Mouse (Mus musculus) lung, postnatal 0 days (tissue): ENCODE measurements at regions not wholly inside any gene's neighbourhood (a gene's known extent, or its start where the extent isn't known, plus 50 kb on each side); places are given as distances from the start of the nearest gene placed in this dataset.

Experiments
- ATAC-seq: fragments of 200-750 bp; cut with Nextera tagmentation; 2 replicates; pipeline ENCODE4 v1.8.0; 2017; ENCODE audit warnings: moderate library complexity
- DNase-seq: peaks from one replicate; pipeline ENCODE4 v3.0.0-alpha.2; 2016; ENCODE audit warnings: low spot score
- H3K27ac ChIP-seq: fragments of 300-500 bp; sonication (generic); 2 replicates; pipeline ENCODE4 v1.5.1; 2014; ENCODE audit warnings: antibody characterized with exemption, mild to moderate bottlenecking, low read length, mixed read lengths
- H3K27me3 ChIP-seq: fragments of 300-500 bp; sonication (generic); replicated peaks from 2 replicates; pipeline ENCODE4 v1.6.1; 2014; ENCODE audit warnings: low read length, mixed read lengths; ENCODE audit not compliant: insufficient read depth
- H3K36me3 ChIP-seq: fragments of 300-500 bp; sonication (generic); 2 replicates; pipeline ENCODE4 v1.6.1; 2014; ENCODE audit warnings: low read length, mixed read lengths; ENCODE audit not compliant: insufficient read depth
- H3K4me1 ChIP-seq: fragments of 300-500 bp; sonication (generic); 2 replicates; pipeline ENCODE4 v1.6.1; 2014; ENCODE audit warnings: antibody characterized with exemption, low read depth, low read length, mixed read lengths; ENCODE audit not compliant: insufficient read depth
- H3K4me2 ChIP-seq: fragments of 300-500 bp; sonication (generic); replicated peaks from 2 replicates; pipeline ENCODE4 v1.6.1; 2014; ENCODE audit warnings: low read depth, mild to moderate bottlenecking, low read length, moderate library complexity, mixed read lengths
- H3K4me3 ChIP-seq: fragments of 300-500 bp; sonication (generic); 2 replicates; pipeline ENCODE4 v1.5.1; 2014; ENCODE audit warnings: low read depth, low read length
- H3K9ac ChIP-seq: fragments of 300-500 bp; sonication (generic); replicated peaks from 2 replicates; pipeline ENCODE4 v1.6.1; 2014; ENCODE audit warnings: low read depth, mild to moderate bottlenecking
- H3K9me3 ChIP-seq: fragments of 300-500 bp; sonication (generic); 2 replicates; pipeline ENCODE4 v1.6.1; 2016; ENCODE audit warnings: low read length, mixed read lengths
- CTCF ChIP-seq: IDR thresholded peaks from 2 replicates; pipeline ENCODE4 v1.5.1; 2016; ENCODE audit warnings: antibody characterized with exemption, mild to moderate bottlenecking
- EP300 ChIP-seq: IDR thresholded peaks from 2 replicates; pipeline ENCODE4 v1.6.1; 2016; ENCODE audit warnings: antibody characterized with exemption, mild to moderate bottlenecking, control low read depth
- WGBS: fragments of 180-500 bp; shearing (Covaris S2); extraction: QIAGEN DNeasy Blood & Tissue Kit; methylation state at CpG from one replicate; pipeline ENCODE4 v1.1.7; 2014; 5-methylcytosine and 5-hydroxymethylcytosine counted together

DNA sequence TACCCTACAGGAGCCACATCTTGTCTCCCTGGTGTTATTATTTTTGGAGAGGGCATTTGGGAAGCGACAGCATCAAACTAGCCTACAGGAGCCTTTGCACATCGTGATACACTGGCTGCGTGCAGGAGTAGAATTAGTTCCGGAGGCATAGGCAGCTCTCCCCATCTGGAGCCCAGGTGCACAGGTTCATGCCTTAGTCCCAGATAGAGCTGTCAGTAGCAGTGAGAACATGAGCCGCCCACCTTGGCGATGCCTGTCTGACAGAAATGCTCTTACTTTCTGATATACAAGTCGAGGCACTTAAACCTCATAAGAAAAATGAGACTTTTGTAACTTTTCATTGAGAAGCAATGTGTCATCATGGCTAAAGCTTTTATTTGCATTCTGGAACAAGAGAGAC lies 97.6 kb upstream of the Rmdn2 start:
- no peaks in the 10 kb centered on the region for H3K36me3 ChIP-seq
- 79% methylated on average over 7 of the region's 7 CpGs for WGBS

DNA sequence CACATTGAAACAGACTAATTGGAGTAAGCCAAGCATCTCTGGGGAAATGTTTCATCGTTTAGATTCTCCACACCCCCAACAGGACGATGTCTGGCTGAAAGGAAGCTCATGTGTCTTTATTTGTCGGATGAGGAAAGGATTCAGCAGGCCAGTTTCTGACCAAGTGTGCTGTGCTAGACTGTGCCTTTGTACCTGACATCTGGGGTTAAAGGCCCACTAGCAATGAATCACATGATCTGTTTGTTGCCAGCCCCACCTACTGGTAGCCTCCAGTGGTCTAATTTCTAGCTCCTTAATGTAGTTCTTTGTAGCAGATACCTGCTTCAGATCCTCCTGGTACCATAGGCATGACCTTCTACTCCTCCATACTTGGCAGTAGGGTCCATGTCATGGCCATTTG lies 93.5 kb upstream of the Rmdn2 start:
- no peaks in the 10 kb centered on the region for H3K4me1 ChIP-seq
- no peak overlapping the region for H3K4me2 ChIP-seq
- H3K9ac ChIP-seq: no peak overlapping the region
- WGBS: 72% methylated on average over 3 of the region's 3 CpGs
- H3K27ac ChIP-seq: no peak overlapping the region
- H3K9me3 ChIP-seq: no peaks in the 10 kb centered on the region
- no peaks in the 10 kb centered on the region for H3K36me3 ChIP-seq
- peak; percentile 71 for TF ChIP-seq CTCF
- no peak for TF ChIP-seq EP300
- DNase-seq (peak; percentile 59), ATAC-seq (no peak)
- H3K4me3 ChIP-seq: no peak overlapping the region
- H3K27me3 ChIP-seq: no peaks in the 10 kb centered on the region

More for the DNA sequence above, 97.6 kb upstream of the Rmdn2 start:
- no peaks in the 10 kb centered on the region for H3K4me1 ChIP-seq
- ATAC-seq: no peak
- H3K9ac ChIP-seq: no peak overlapping the region
- H3K27ac ChIP-seq: no peak overlapping the region
- no peak for DNase-seq
- no peaks in the 10 kb centered on the region for H3K9me3 ChIP-seq
- H3K4me3 ChIP-seq: no peak overlapping the region
- TF ChIP-seq EP300 (no peak), CTCF (no peak)
- no peaks in the 10 kb centered on the region for H3K27me3 ChIP-seq
- H3K4me2 ChIP-seq: no peak overlapping the region

DNA sequence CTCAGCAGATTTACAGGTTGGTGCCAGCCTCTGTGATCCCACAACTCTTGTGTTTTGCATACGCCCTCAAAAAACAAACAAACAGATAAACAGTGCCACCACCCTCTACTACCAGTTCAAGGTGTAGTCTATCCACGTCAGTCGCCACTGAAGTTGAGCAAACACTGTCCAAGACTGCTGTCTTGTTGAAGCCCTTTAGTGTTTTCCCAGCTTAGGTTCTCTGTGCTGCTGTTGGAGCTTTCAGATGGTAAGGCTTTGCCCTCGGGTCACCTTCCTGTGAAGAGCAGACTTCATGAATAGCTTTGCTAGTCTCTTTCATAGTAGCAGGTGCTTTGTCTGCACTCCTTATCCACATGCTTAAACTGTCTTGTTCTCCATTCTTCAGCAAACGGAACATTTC lies 93.0 kb upstream of the Rmdn2 start:
- WGBS: 70% methylated on average over 5 of the region's 5 CpGs
- Histone ChIP-seq H3K27me3 (no peaks in the 10 kb centered on the region), H3K4me2 (no peak overlapping the region), H3K9ac (no peak overlapping the region), H3K4me1 (no peaks in the 10 kb centered on the region), H3K27ac (no peak overlapping the region), H3K9me3 (no peaks in the 10 kb centered on the region), H3K4me3 (no peak overlapping the region), H3K36me3 (no peaks in the 10 kb centered on the region)
- TF ChIP-seq CTCF: no peak
- TF ChIP-seq EP300: no peak
- no peak for ATAC-seq
- no peak for DNase-seq

DNA sequence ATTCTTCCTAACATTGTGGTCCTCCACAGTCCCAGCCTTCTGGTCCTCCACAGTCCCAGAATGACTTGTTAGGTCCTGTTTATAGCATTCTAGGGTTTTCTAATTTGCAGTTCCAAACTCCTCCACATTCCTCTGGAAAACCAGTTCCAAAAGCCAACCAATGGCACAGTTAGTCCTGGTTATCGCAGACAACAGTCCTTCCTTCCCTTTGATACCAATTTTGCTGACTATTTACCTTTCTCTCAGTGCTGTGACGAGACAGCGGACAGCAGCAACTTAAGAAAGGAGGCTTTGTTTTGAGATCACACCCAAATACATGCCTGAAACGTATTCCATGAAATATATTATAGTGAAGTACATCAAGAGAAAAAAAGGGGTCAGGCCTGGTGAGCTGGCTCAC lies 92.3 kb upstream of the Rmdn2 start:
- Histone ChIP-seq H3K4me1 (no peaks in the 10 kb centered on the region), H3K4me3 (no peak overlapping the region), H3K27me3 (no peaks in the 10 kb centered on the region), H3K36me3 (no peaks in the 10 kb centered on the region), H3K9ac (no peak overlapping the region), H3K27ac (no peak overlapping the region), H3K4me2 (no peak overlapping the region), H3K9me3 (no peaks in the 10 kb centered on the region)
- ATAC-seq (no peak), DNase-seq (no peak)
- 58% methylated on average over 4 of the region's 4 CpGs for WGBS
- TF ChIP-seq EP300 (no peak), CTCF (no peak)

DNA sequence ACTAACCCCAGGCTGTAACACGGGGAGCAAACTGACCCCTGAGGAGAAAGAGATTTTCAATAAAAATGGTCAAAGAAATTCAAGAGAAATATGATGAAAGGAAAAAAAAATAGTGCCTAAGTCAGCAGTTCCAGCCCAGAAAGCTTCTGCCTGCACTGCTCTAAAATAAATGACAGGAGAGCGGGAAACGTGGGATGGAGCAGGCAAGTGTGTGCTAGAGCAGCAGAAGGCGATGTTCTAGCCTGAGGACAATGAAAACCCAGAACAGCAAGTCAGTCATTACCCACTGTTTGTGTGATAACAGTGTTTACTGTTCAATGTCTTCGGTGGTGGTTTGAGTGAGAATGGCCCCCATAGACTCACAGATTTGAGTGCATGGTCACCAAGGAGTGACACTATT lies 91.4 kb upstream of the Rmdn2 start:
- ATAC-seq (no peak), DNase-seq (no peak)
- Histone ChIP-seq H3K9ac (no peak overlapping the region), H3K27me3 (no peaks in the 10 kb centered on the region), H3K4me1 (no peaks in the 10 kb centered on the region), H3K27ac (no peak overlapping the region), H3K4me2 (no peak overlapping the region), H3K9me3 (no peaks in the 10 kb centered on the region), H3K4me3 (no peak overlapping the region), H3K36me3 (no peaks in the 10 kb centered on the region)
- no peak for TF ChIP-seq EP300
- no peak for TF ChIP-seq CTCF
- 88% methylated on average over 5 of the region's 5 CpGs for WGBS

DNA sequence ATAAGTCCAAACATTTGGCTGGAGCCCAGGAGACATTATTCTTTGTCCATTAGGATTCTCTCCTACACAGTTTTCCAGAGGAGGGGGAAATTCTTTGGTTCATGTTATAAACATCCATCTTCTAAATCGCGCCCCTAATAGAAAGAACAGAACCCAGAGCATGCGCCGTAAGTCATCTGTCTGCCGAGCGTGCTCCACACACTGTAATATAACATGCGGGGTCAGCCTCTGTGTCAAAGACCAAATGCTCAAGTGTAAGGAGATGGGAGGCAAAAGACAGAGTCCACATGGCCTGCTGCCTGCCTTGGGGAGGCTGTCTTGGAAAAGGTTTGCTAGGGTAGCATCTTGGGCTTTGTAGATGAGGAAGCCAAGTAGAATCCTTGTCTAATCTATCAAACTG lies 90.0 kb upstream of the Rmdn2 start:
- Histone ChIP-seq H3K36me3 (no peaks in the 10 kb centered on the region), H3K27me3 (no peaks in the 10 kb centered on the region), H3K4me3 (no peak overlapping the region), H3K9ac (no peak overlapping the region), H3K4me1 (no peaks in the 10 kb centered on the region), H3K9me3 (no peaks in the 10 kb centered on the region), H3K27ac (no peak overlapping the region), H3K4me2 (no peak overlapping the region)
- TF ChIP-seq EP300: no peak
- TF ChIP-seq CTCF: no peak
- DNase-seq: no peak
- no peak; the same call in 1 of the 2 replicates for ATAC-seq
- whole genome bisulfite sequencing: 61% methylated on average over 7 of the region's 7 CpGs

DNA sequence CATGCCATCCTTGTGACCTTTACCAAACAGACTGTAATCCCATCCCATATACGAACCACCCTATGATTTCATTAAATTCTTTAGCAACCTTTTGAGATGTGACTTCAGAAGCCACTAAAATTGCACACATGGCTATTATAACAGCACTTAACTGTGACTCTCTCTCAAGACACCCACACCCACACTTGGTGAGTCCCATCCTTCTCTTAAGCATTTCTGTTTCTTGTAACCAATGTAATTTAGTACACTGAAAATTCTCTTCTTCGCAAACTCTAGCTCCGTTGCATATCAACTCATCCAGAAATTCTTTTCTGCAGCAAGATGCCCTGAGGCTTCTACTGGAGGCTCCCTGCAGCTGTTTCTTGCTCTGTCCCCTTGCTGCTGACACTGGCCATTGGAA lies 88.4 kb upstream of the Rmdn2 start:
- Histone ChIP-seq H3K4me1 (no peaks in the 10 kb centered on the region), H3K9ac (no peak overlapping the region), H3K27ac (no peak overlapping the region), H3K27me3 (no peaks in the 10 kb centered on the region), H3K9me3 (no peaks in the 10 kb centered on the region), H3K36me3 (no peaks in the 10 kb centered on the region), H3K4me2 (no peak overlapping the region), H3K4me3 (no peak overlapping the region)
- DNase-seq (no peak), ATAC-seq (no peak)
- WGBS: 95% methylated on average over 3 of the region's 3 CpGs
- TF ChIP-seq EP300: no peak
- no peak for TF ChIP-seq CTCF
